Mouse (Mus musculus) hindbrain, postnatal 0 days (tissue): ENCODE measurements around the gene Ctnnbl1. TPM values are rescaled to one million over a fixed set of nuclear protein-coding genes. Genes with fewer than 3 reads are reported as not detected.

ENCODE experiments used
- ATAC-seq: fragments of 200-750 bp; cut with Nextera tagmentation; 2 replicates; pipeline ENCODE4 v1.8.0; 2017; ENCODE audit warnings: mild to moderate bottlenecking, moderate TSS enrichment, moderate library complexity
- DNase-seq: peaks from one replicate; pipeline ENCODE4 v3.0.0-alpha.2; 2015; ENCODE audit warnings: low spot score
- H3K27ac ChIP-seq: fragments of 300-500 bp; sonication (generic); 2 replicates; pipeline ENCODE4 v1.5.1; 2014; ENCODE audit warnings: mild to moderate bottlenecking
- H3K27me3 ChIP-seq: fragments of 300-500 bp; sonication (generic); 2 replicates; pipeline ENCODE4 v1.6.1; 2014; ENCODE audit warnings: low read length, mixed read lengths; ENCODE audit not compliant: insufficient read depth
- H3K36me3 ChIP-seq: fragments of 300-500 bp; sonication (generic); 2 replicates; pipeline ENCODE4 v1.6.1; 2014; ENCODE audit warnings: low read length, mixed read lengths; ENCODE audit not compliant: insufficient read depth
- H3K4me1 ChIP-seq: fragments of 300-500 bp; sonication (generic); 2 replicates; pipeline ENCODE4 v1.6.1; 2014; ENCODE audit warnings: antibody characterized with exemption, low read length, mixed read lengths; ENCODE audit not compliant: insufficient read depth
- H3K4me2 ChIP-seq: fragments of 300-500 bp; sonication (generic); 2 replicates; pipeline ENCODE4 v1.6.1; 2014; ENCODE audit warnings: low read depth, mild to moderate bottlenecking, low read length, moderate library complexity, mixed read lengths
- H3K4me3 ChIP-seq: fragments of 300-500 bp; sonication (generic); 2 replicates; pipeline ENCODE4 v1.5.1; 2014; ENCODE audit warnings: low read length
- H3K9ac ChIP-seq: fragments of 300-500 bp; sonication (generic); replicated peaks from 2 replicates; pipeline ENCODE4 v1.6.1; 2014; ENCODE audit warnings: mild to moderate bottlenecking, low read length, moderate library complexity, mixed read lengths
- H3K9me3 ChIP-seq: fragments of 300-500 bp; sonication (generic); 2 replicates; pipeline ENCODE4 v1.6.1; 2016; ENCODE audit warnings: low read length, mixed read lengths
- CTCF ChIP-seq: IDR thresholded peaks from 2 replicates; pipeline ENCODE4 v1.5.1; 2016; ENCODE audit warnings: antibody characterized with exemption, control low read depth, low read depth
- WGBS: fragments of 180-500 bp; shearing (Covaris S2); extraction: QIAGEN DNeasy Blood & Tissue Kit; methylation state at CpG from one replicate; pipeline ENCODE4 v1.1.7; 2014; 5-methylcytosine and 5-hydroxymethylcytosine counted together
- polyA plus RNA-seq: library from polyadenylated mRNA; unstranded; fragments of >200 nt; fragmentation: Nextera tagmentation; extraction: Ambion mirVana; gene quantifications from 2 replicates; pipeline ENCODE4 v1.2.1, GENCODE M21; 2015
- total RNA-seq: library from RNA; depleted of rRNA; stranded (reverse); fragments of >200 nt; gene quantifications from 2 replicates; pipeline ENCODE4 v1.2.3, GENCODE M21; 2014

Ctnnbl1 gene
- total and polyA plus RNA-seq, 2 experiments from 2014 or later: 30.3 to 45.4 TPM

DNA sequence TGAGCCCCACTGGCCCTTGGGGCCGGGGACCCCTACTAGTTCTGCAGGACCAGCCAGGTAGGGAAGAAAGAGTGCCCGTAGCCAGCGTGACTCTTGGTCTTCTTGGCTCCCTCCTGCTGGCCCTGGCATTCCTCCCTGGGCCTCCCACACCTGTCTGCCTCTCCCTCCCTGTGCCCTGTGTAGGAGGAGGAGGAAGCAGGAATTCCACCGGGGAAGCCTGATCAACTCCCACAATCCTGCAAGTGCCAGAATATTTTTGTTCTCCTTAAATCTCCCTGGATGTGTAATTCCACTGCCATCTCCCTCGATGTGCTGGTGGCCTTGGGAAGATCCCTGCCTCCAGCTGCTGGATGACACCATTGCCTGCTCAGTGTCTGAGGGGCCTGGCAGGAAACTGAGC, 187.3 kb downstream of the Ctnnbl1 start:
- H3K4me2 ChIP-seq: no peak overlapping the region
- no peak for TF ChIP-seq CTCF
- peaks cover 19% of the 10 kb centered on the region for H3K4me1 ChIP-seq
- no peaks in the 10 kb centered on the region for H3K9me3 ChIP-seq
- no peaks in the 10 kb centered on the region for H3K27me3 ChIP-seq
- no peak overlapping the region for H3K9ac ChIP-seq
- H3K27ac ChIP-seq: no peak overlapping the region
- H3K4me3 ChIP-seq: no peak overlapping the region
- whole genome bisulfite sequencing: 52% methylated on average over 5 of the region's 5 CpGs
- DNase-seq: no peak
- ATAC-seq: no peak
- H3K36me3 ChIP-seq: no peaks in the 10 kb centered on the region

DNA sequence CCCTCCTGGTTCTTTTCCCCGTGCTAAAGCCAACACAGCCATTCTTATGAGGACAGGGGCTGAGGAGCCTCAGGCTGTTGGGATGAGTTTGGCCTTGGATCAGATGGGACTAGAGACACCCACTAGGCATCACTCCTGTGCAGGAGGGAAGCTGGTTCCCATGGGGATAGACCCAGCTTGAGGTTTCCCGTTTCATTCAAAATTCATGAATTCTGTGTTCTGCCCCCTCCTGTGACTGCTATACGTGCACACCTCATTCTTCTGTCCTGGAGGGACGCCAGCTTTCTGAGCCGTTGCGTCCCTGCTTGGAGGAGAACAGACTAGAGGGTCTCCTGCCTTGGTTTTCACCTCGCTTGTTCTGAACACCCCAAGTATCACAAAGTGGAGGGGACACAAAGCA, 189.3 kb downstream of the Ctnnbl1 start:
- no peaks in the 10 kb centered on the region for H3K36me3 ChIP-seq
- no peaks in the 10 kb centered on the region for H3K27me3 ChIP-seq
- no peak overlapping the region for H3K4me2 ChIP-seq
- no peaks in the 10 kb centered on the region for H3K9me3 ChIP-seq
- H3K4me1 ChIP-seq: peaks cover 17% of the 10 kb centered on the region
- TF ChIP-seq CTCF: no peak
- H3K4me3 ChIP-seq: no peak overlapping the region
- ATAC-seq (no peak), DNase-seq (peak; percentile 27)
- 34% methylated on average over 7 of the region's 7 CpGs for WGBS
- 0 out of 2 replicates have a peak overlapping the region, but pooled peaks have one; percentile 1 for H3K27ac ChIP-seq
- H3K9ac ChIP-seq: no peak overlapping the region

DNA sequence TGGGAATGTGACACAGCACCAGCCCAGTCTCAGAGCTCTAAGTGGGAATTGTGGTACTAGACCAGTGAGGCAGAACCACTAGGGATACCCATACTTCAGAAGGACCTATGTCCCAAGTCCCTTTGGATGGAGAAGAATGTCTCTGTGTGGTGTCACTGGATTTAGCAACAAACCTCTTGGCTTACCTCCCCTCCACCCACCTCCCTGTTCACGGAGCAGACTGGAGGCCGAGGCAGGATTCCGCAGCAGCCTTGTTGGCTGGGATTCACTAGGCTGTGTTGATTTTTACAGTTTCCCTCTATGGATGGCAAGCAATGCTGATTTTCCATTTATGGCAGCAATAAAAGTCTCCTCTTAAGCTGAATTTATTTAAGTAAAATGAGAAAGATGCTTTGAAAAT, 189.7 kb downstream of the Ctnnbl1 start:
- no peak overlapping the region for H3K4me2 ChIP-seq
- no peak for DNase-seq

DNA sequence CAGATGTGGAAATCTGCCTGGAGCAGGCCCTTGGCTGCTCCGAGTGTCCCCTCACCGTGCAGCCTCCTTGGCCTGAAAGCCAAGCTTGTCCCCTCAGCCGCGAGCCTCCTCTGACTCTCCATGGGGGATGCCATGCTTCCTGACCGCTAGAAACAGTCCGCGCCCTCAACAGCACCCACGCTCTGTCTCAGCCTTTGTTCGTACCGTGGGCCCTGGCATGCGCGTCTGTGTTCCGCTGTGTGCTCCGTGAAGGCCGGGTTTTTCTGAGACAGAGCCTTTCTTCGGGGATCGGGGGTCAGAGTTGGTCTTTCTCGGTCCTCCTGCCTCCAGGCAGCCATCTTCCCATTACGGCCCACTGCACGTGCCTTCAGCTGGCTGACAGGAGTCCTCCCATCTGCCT, 190.2 kb downstream of the Ctnnbl1 start:
- WGBS: 31% methylated on average over 20 of the region's 20 CpGs
- DNase-seq: peak; percentile 18

More for the DNA sequence above, 189.7 kb downstream of the Ctnnbl1 start:
- no peak overlapping the region for H3K9ac ChIP-seq
- 0 out of 2 replicates have a peak overlapping the region, but pooled peaks have one; percentile 1 for H3K27ac ChIP-seq
- no peak for TF ChIP-seq CTCF
- no peak for ATAC-seq
- peaks cover 13% of the 10 kb centered on the region for H3K4me1 ChIP-seq
- H3K9me3 ChIP-seq: no peaks in the 10 kb centered on the region
- H3K4me3 ChIP-seq: no peak overlapping the region
- no peaks in the 10 kb centered on the region for H3K36me3 ChIP-seq
- H3K27me3 ChIP-seq: no peaks in the 10 kb centered on the region
- 46% methylated on average over 3 of the region's 3 CpGs for WGBS

DNA sequence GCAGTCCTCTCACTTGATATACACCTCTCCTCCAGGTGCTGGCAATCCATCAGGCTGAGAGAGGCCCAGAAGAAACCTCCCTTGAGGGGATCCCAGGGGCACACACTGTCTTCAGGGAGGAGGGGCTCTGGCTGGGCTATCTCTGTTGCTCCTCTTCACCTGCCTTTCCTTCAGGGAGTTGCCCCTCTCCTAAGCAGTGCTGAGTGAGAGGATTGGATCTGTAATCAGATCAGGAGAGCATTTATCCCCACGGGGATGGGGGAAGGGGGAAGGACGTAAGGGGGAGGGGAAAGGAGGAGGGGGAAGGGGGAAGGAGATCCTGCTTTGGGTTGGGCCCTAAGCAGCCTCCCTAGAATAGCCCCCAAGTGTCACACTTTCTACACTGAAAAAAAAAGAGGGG, 190.6 kb downstream of the Ctnnbl1 start:
- no peaks in the 10 kb centered on the region for H3K9me3 ChIP-seq
- 29% methylated on average over 2 of the region's 2 CpGs for WGBS
- DNase-seq (no peak), ATAC-seq (no peak)
- H3K36me3 ChIP-seq: no peaks in the 10 kb centered on the region
- H3K27me3 ChIP-seq: no peaks in the 10 kb centered on the region
- no peak for TF ChIP-seq CTCF
- H3K4me2 ChIP-seq: no peak overlapping the region
- 0 out of 2 replicates have a peak overlapping the region, but pooled peaks have one; percentile 1 for H3K27ac ChIP-seq
- H3K9ac ChIP-seq: no peak overlapping the region
- H3K4me3 ChIP-seq: no peak overlapping the region
- peaks cover 9% of the 10 kb centered on the region; the same call in 1 of the 2 replicates for H3K4me1 ChIP-seq

More for the DNA sequence above, 190.2 kb downstream of the Ctnnbl1 start:
- 0 out of 2 replicates have a peak overlapping the region, but pooled peaks have one; percentile 1 for H3K27ac ChIP-seq
- peaks cover 11% of the 10 kb centered on the region; the same call in 1 of the 2 replicates for H3K4me1 ChIP-seq
- H3K4me2 ChIP-seq: no peak overlapping the region
- no peak for ATAC-seq
- H3K9ac ChIP-seq: no peak overlapping the region
- no peak for TF ChIP-seq CTCF
- H3K4me3 ChIP-seq: no peak overlapping the region
- H3K9me3 ChIP-seq: no peaks in the 10 kb centered on the region
- no peaks in the 10 kb centered on the region for H3K36me3 ChIP-seq
- no peaks in the 10 kb centered on the region for H3K27me3 ChIP-seq

DNA sequence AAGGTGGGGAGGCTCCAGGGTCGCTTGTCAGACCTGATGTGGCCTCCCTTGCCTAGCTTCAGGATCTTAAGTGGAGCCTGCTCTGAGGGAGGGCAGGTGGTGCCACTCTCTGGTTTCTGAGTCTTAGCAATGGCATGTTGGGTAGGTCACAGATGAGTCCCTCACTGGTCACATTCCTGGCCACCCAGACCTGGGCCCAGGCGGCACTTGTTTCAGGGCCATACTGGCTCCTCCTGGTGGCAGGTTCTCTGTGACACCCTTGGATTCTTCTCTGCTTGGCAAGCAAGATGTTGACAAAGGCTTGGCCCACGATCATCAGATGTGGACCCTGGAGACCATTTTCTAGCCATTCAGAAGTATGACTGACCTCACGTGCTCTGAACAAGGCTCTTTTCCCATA, 195.5 kb downstream of the Ctnnbl1 start:
- no peak overlapping the region for H3K4me2 ChIP-seq
- H3K36me3 ChIP-seq: no peaks in the 10 kb centered on the region
- H3K27ac ChIP-seq: no peak overlapping the region
- H3K4me1 ChIP-seq: no peaks in the 10 kb centered on the region
- peak; percentile 47 for TF ChIP-seq CTCF
- H3K9me3 ChIP-seq: no peaks in the 10 kb centered on the region
- no peak for ATAC-seq
- H3K4me3 ChIP-seq: no peak overlapping the region
- no peak for DNase-seq
- no peaks in the 10 kb centered on the region for H3K27me3 ChIP-seq
- WGBS: 71% methylated on average over 4 of the region's 4 CpGs
- no peak overlapping the region for H3K9ac ChIP-seq

DNA sequence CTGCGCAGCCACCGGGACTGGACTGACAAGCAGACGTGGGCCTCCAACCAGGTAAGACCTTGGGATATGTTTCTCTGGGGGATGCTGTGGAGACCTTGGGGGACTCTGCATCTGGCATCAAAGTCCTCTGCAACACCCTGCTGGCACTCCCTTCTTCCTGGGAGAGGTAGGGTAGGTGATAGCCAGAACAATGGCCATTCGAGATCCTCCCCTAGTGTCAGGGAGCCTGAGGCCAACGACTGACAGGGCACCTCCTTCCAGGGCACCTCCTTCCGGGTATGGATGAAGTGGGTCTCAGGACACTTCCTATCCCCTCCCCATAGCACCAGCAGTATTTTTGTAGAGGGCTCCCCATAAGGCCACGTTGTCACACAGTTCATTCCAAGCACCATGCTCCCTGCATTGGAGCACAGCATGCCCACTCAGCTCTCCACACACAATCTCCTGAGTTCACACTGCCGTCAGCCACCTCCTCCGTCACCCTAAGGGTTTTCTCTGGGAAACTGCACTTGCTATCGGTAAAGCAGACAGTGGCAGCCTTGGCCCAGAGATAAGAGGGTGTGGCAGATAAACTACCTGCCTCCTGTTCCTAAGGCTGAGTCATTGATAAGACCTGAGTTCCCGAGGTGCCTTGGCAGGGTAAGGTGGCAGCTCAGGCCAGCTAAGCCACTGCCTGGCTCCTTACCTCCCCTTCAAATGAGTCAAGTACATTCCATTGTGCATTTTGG, 198.4 kb downstream of the Ctnnbl1 start:
- Histone ChIP-seq H3K27me3 (no peaks in the 10 kb centered on the region), H3K4me2 (no peak overlapping the region), H3K9me3 (no peaks in the 10 kb centered on the region), H3K4me1 (0 out of 2 replicates have a peak, but pooled peaks cover 2% of the 10 kb centered on the region), H3K4me3 (no peak overlapping the region), H3K36me3 (no peaks in the 10 kb centered on the region), H3K9ac (no peak overlapping the region), H3K27ac (no peak overlapping the region)
- TF ChIP-seq CTCF: no peak
- ATAC-seq: no peak
- WGBS: 72% methylated on average over 11 of the region's 11 CpGs
- no peak for DNase-seq
